Mouse (Mus musculus) lung, embryonic 14.5 days (tissue): ENCODE data around the gene Otulinl. TPM values are rescaled to one million over a fixed set of nuclear protein-coding genes. Genes with fewer than 3 reads are reported as not detected.

Experiments
- ATAC-seq: fragments of 200-750 bp; cut with Nextera tagmentation; 2 replicates; pipeline ENCODE4 v1.8.0; 2017; ENCODE audit warnings: mild to moderate bottlenecking, moderate TSS enrichment, moderate library complexity; ENCODE audit not compliant: insufficient read depth
- DNase-seq: peaks from one replicate; pipeline ENCODE4 v3.0.0-alpha.2; 2015
- H3K27ac ChIP-seq: fragments of 300-500 bp; sonication (generic); 2 replicates; pipeline ENCODE4 v1.5.1; 2014; ENCODE audit warnings: low read depth, mild to moderate bottlenecking, moderate library complexity
- H3K27me3 ChIP-seq: fragments of 300-500 bp; sonication (generic); 2 replicates; pipeline ENCODE4 v1.6.1; 2014; ENCODE audit warnings: low read length, control low read depth; ENCODE audit not compliant: insufficient read depth
- H3K36me3 ChIP-seq: fragments of 300-500 bp; sonication (generic); 2 replicates; pipeline ENCODE4 v1.6.1; 2014; ENCODE audit warnings: control low read depth; ENCODE audit not compliant: insufficient read depth
- H3K4me1 ChIP-seq: fragments of 300-500 bp; sonication (generic); 2 replicates; pipeline ENCODE4 v1.6.1; 2014; ENCODE audit warnings: antibody characterized with exemption, control low read depth; ENCODE audit not compliant: insufficient read depth
- H3K4me2 ChIP-seq: fragments of 300-500 bp; sonication (generic); 2 replicates; pipeline ENCODE4 v1.6.1; 2014; ENCODE audit warnings: mild to moderate bottlenecking
- H3K4me3 ChIP-seq: fragments of 300-500 bp; sonication (generic); 2 replicates; pipeline ENCODE4 v1.5.1; 2014; ENCODE audit warnings: low read depth, low read length
- H3K9ac ChIP-seq: fragments of 300-500 bp; sonication (generic); 2 replicates; pipeline ENCODE4 v1.6.1; 2014
- H3K9me3 ChIP-seq: fragments of 300-500 bp; sonication (generic); 2 replicates; pipeline ENCODE4 v1.6.1; 2016; ENCODE audit warnings: low read depth, low read length, control low read depth
- CTCF ChIP-seq: IDR thresholded peaks from 2 replicates; pipeline ENCODE4 v1.5.1; 2016; ENCODE audit warnings: antibody characterized with exemption, low read depth
- WGBS: fragments of 180-500 bp; shearing (Covaris S2); extraction: QIAGEN DNeasy Blood & Tissue Kit; methylation state at CpG from one replicate; pipeline ENCODE4 v1.1.7; 2014; 5-methylcytosine and 5-hydroxymethylcytosine counted together
- polyA plus RNA-seq: library from polyadenylated mRNA; unstranded; fragments of >200 nt; fragmentation: Nextera tagmentation; extraction: Ambion mirVana; gene quantifications from 2 replicates; pipeline ENCODE4 v1.2.1, GENCODE M21; 2014

Otulinl gene
- polyA plus RNA-seq, 1 experiment from 2014 or later: 15.8 TPM

GRCm38 (mm10) chr15:27715331-27715730, 34.0 kb upstream of the Otulinl start:
- Histone ChIP-seq H3K27me3 (no peaks in the 10 kb centered on the region), H3K4me1 (no peaks in the 10 kb centered on the region), H3K4me2 (no peak overlapping the region), H3K9ac (no peak overlapping the region), H3K36me3 (no peaks in the 10 kb centered on the region), H3K27ac (no peak overlapping the region), H3K4me3 (no peak overlapping the region), H3K9me3 (no peaks in the 10 kb centered on the region)
- ATAC-seq: no peak
- 44% methylated on average over 3 of the region's 3 CpGs for WGBS
- peak; percentile 61 for TF ChIP-seq CTCF
- peak; percentile 70 for DNase-seq

- 56% methylated on average over 9 of the region's 9 CpGs for WGBS
- no peak overlapping the region for H3K27ac ChIP-seq
Observed at GRCm38 (mm10) chr15:27710698-27711097, 29.3 kb upstream of the Otulinl start.

DNA sequence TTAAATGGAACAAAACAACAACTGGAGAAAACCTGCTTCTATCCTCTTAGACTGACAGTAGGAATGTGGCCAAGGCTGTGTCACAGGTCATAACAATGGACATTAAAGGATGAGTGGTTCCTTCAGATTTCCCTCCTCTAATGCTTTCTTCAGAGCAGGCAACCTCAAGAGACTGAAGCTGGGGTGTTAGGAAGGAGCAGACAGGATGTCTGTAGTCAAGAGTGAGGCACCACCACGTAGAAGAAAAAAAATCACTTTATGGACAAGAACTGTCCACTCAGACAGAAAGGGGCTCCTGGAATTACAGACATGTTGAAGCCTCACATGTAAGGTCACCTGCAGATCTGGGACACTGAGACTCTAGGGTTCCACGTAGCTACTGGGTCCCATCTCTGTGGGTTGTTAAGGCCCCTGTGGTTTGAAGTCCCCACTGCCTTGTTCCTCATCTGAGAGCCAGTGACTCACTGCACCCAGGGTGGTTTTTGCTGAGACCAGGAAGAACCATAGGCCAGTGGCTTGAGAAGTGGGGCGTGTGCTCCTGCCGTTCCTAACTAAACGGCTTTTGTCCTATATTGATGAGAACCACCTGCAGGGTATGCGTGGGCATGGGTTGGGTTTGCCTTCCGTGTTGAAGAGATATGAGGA, 27.7 kb upstream of the Otulinl start:
- 88% methylated on average over 7 of the region's 7 CpGs for WGBS
- no peak for ATAC-seq
- no peaks in the 10 kb centered on the region for H3K27me3 ChIP-seq
- no peak overlapping the region for H3K4me2 ChIP-seq
- H3K27ac ChIP-seq: no peak overlapping the region
- no peaks in the 10 kb centered on the region for H3K36me3 ChIP-seq
- no peaks in the 10 kb centered on the region for H3K9me3 ChIP-seq
- TF ChIP-seq CTCF: no peak
- H3K4me3 ChIP-seq: no peak overlapping the region
- H3K4me1 ChIP-seq: no peaks in the 10 kb centered on the region
- DNase-seq: no peak
- H3K9ac ChIP-seq: no peak overlapping the region

More at GRCm38 (mm10) chr15:27710698-27711097, 29.3 kb upstream of the Otulinl start:
- H3K4me3 ChIP-seq: no peak overlapping the region
- H3K36me3 ChIP-seq: no peaks in the 10 kb centered on the region
- no peaks in the 10 kb centered on the region for H3K4me1 ChIP-seq
- no peak overlapping the region for H3K9ac ChIP-seq
- DNase-seq: peak; percentile 63
- no peaks in the 10 kb centered on the region for H3K9me3 ChIP-seq
- TF ChIP-seq CTCF: no peak
- H3K27me3 ChIP-seq: no peaks in the 10 kb centered on the region
- no peak; the same call in 1 of the 2 replicates for ATAC-seq
- no peak overlapping the region for H3K4me2 ChIP-seq

GRCm38 (mm10) chr15:27708499-27708898, 27.1 kb upstream of the Otulinl start:
- H3K27me3 ChIP-seq: no peaks in the 10 kb centered on the region
- no peaks in the 10 kb centered on the region for H3K36me3 ChIP-seq
- H3K4me2 ChIP-seq: no peak overlapping the region
- WGBS: 51% methylated on average over 3 of the region's 3 CpGs
- DNase-seq (no peak), ATAC-seq (no peak)
- no peak overlapping the region for H3K27ac ChIP-seq
- H3K9ac ChIP-seq: no peak overlapping the region
- TF ChIP-seq CTCF: no peak
- no peak overlapping the region for H3K4me3 ChIP-seq
- H3K9me3 ChIP-seq: no peaks in the 10 kb centered on the region
- no peaks in the 10 kb centered on the region for H3K4me1 ChIP-seq

- no peak for TF ChIP-seq CTCF
- Histone ChIP-seq H3K36me3 (no peaks in the 10 kb centered on the region), H3K27me3 (no peaks in the 10 kb centered on the region), H3K9ac (no peak overlapping the region), H3K27ac (peak overlapping the region; percentile 16; the same call in 1 of the 2 replicates), H3K4me1 (no peaks in the 10 kb centered on the region), H3K4me3 (no peak overlapping the region), H3K9me3 (no peaks in the 10 kb centered on the region), H3K4me2 (no peak overlapping the region)
- DNase-seq: no peak
- ATAC-seq: peak; percentile 58; the same call in 1 of the 2 replicates
- WGBS: 0% methylated on average over 1 of the region's 1 CpGs
Observed at GRCm38 (mm10) chr15:27702972-27703313, 21.6 kb upstream of the Otulinl start.

- Histone ChIP-seq H3K27me3 (no peaks in the 10 kb centered on the region), H3K4me1 (no peaks in the 10 kb centered on the region), H3K36me3 (no peaks in the 10 kb centered on the region), H3K9ac (no peak overlapping the region), H3K4me3 (no peak overlapping the region), H3K9me3 (no peaks in the 10 kb centered on the region), H3K27ac (peak overlapping the region; percentile 16; the same call in 1 of the 2 replicates), H3K4me2 (no peak overlapping the region)
- 23% methylated on average over 11 of the region's 11 CpGs for WGBS
- DNase-seq (peak; percentile 56), ATAC-seq (peak; percentile 65; the same call in 1 of the 2 replicates)
- TF ChIP-seq CTCF: no peak
Observed at GRCm38 (mm10) chr15:27702031-27702971, 20.9 kb upstream of the Otulinl start.

DNA sequence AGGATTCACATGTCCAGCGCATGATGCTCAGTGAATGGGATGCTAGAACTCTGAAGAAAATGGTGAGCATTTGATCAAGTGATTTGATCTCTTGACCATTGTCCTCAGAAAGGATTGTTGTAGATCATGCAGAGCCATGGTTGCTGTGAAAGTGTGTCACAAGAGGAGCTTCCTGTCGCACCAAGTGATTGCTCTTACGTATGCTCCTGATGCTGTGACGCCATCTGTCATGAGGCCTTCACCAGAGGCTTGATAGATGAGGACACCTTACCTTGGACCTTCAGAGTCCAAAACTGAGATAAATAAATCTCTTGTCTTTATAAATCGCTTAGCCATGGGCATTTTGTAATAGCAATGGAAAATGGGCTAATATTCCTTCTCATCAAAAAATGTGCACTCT, 16.3 kb upstream of the Otulinl start:
- Histone ChIP-seq H3K27ac (no peak overlapping the region), H3K9ac (no peak overlapping the region), H3K4me2 (no peak overlapping the region), H3K27me3 (no peaks in the 10 kb centered on the region), H3K4me3 (no peak overlapping the region), H3K9me3 (no peaks in the 10 kb centered on the region), H3K4me1 (no peaks in the 10 kb centered on the region), H3K36me3 (no peaks in the 10 kb centered on the region)
- WGBS: 86% methylated on average over 5 of the region's 5 CpGs
- no peak for TF ChIP-seq CTCF
- no peak for ATAC-seq
- no peak for DNase-seq
